Mouse (Mus musculus) intestine, embryonic 15.5 days (tissue): ENCODE results near the gene Clec16a. TPM values are rescaled to one million over a fixed set of nuclear protein-coding genes. Genes with fewer than 3 reads are reported as not detected.

ENCODE experiments used
- ATAC-seq: fragments of 200-750 bp; cut with Nextera tagmentation; 2 replicates; pipeline ENCODE4 v1.8.0; 2017; ENCODE audit warnings: moderate TSS enrichment, moderate library complexity
- H3K27ac ChIP-seq: fragments of 300-500 bp; sonication (generic); 2 replicates; pipeline ENCODE4 v1.5.1; 2015; ENCODE audit warnings: mild to moderate bottlenecking, inconsistent platforms
- H3K27me3 ChIP-seq: fragments of 300-500 bp; sonication (generic); replicated peaks from 2 replicates; pipeline ENCODE4 v1.6.1; 2015; ENCODE audit warnings: inconsistent platforms
- H3K36me3 ChIP-seq: fragments of 300-500 bp; sonication (generic); 2 replicates; pipeline ENCODE4 v1.6.1; 2015; ENCODE audit warnings: inconsistent platforms
- H3K4me1 ChIP-seq: fragments of 300-500 bp; sonication (generic); replicated peaks from 2 replicates; pipeline ENCODE4 v1.6.1; 2015; ENCODE audit warnings: inconsistent platforms
- H3K4me2 ChIP-seq: fragments of 300-500 bp; sonication (generic); replicated peaks from 2 replicates; pipeline ENCODE4 v1.6.1; 2015; ENCODE audit warnings: mild to moderate bottlenecking, inconsistent platforms
- H3K4me3 ChIP-seq: fragments of 300-500 bp; sonication (generic); replicated peaks from 2 replicates; pipeline ENCODE4 v1.5.1; 2015; ENCODE audit warnings: inconsistent platforms
- H3K9ac ChIP-seq: fragments of 300-500 bp; sonication (generic); 2 replicates; pipeline ENCODE4 v1.6.1; 2015; ENCODE audit warnings: inconsistent platforms
- H3K9me3 ChIP-seq: fragments of 300-500 bp; sonication (generic); 2 replicates; pipeline ENCODE4 v1.6.1; 2016; ENCODE audit warnings: inconsistent platforms
- WGBS: fragments of 180-500 bp; shearing (Covaris S2); methylation state at CpG from one replicate; pipeline ENCODE4 v1.1.7; 2015; 5-methylcytosine and 5-hydroxymethylcytosine counted together
- polyA plus RNA-seq: library from polyadenylated mRNA; unstranded; fragments of >200 nt; fragmentation: Nextera tagmentation; extraction: Ambion mirVana; gene quantifications from 2 replicates; pipeline ENCODE4 v1.2.1, GENCODE M21; 2015

The Clec16a gene
- polyA plus RNA-seq, 1 experiment from 2014 or later: 27.2 TPM

GRCm38 (mm10) chr16:10769661-10770060 lies 224.5 kb downstream of the Clec16a start:
- Histone ChIP-seq H3K4me1 (peaks cover 8% of the 10 kb centered on the region; the same call in 1 of the 2 replicates), H3K36me3 (no peaks in the 10 kb centered on the region), H3K27me3 (peaks cover 7% of the 10 kb centered on the region), H3K27ac (no peak overlapping the region), H3K4me2 (no peak overlapping the region), H3K4me3 (no peak overlapping the region), H3K9ac (no peak overlapping the region), H3K9me3 (no peaks in the 10 kb centered on the region)
- 63% methylated on average over 2 of the region's 2 CpGs for WGBS
- ATAC-seq: no peak

GRCm38 (mm10) chr16:10770531-10771325 lies 225.6 kb downstream of the Clec16a start:
- 0 out of 2 replicates have a peak, but pooled peaks have one; percentile 50 for ATAC-seq
- Histone ChIP-seq H3K9me3 (no peaks in the 10 kb centered on the region), H3K4me3 (no peak overlapping the region), H3K27me3 (peaks cover 5% of the 10 kb centered on the region), H3K4me1 (peaks cover 8% of the 10 kb centered on the region; the same call in 1 of the 2 replicates), H3K4me2 (no peak overlapping the region), H3K27ac (no peak overlapping the region), H3K9ac (no peak overlapping the region), H3K36me3 (no peaks in the 10 kb centered on the region)
- WGBS: 43% methylated on average over 4 of the region's 4 CpGs

- H3K4me2 ChIP-seq: no peak overlapping the region
- H3K27ac ChIP-seq: no peak overlapping the region
- no peaks in the 10 kb centered on the region for H3K36me3 ChIP-seq
- peaks cover 8% of the 10 kb centered on the region; the same call in 1 of the 2 replicates for H3K4me1 ChIP-seq
- ATAC-seq: no peak
- H3K27me3 ChIP-seq: peaks cover 3% of the 10 kb centered on the region; the same call in 1 of the 2 replicates
- WGBS: 68% methylated on average over 19 of the region's 19 CpGs
- H3K9ac ChIP-seq: no peak overlapping the region
- no peak overlapping the region for H3K4me3 ChIP-seq
- H3K9me3 ChIP-seq: no peaks in the 10 kb centered on the region
Measured at GRCm38 (mm10) chr16:10771769-10772510, 226.8 kb downstream of the Clec16a start.

- WGBS: 79% methylated on average over 8 of the region's 8 CpGs
- Histone ChIP-seq H3K9ac (no peak overlapping the region), H3K4me3 (no peak overlapping the region), H3K9me3 (no peaks in the 10 kb centered on the region), H3K27ac (no peak overlapping the region), H3K4me1 (peaks cover 7% of the 10 kb centered on the region; the same call in 1 of the 2 replicates), H3K4me2 (no peak overlapping the region), H3K27me3 (peaks cover 3% of the 10 kb centered on the region; the same call in 1 of the 2 replicates), H3K36me3 (no peaks in the 10 kb centered on the region)
- no peak for ATAC-seq
Measured at GRCm38 (mm10) chr16:10773543-10773942, 228.4 kb downstream of the Clec16a start.

- ATAC-seq: no peak
- Histone ChIP-seq H3K27me3 (no peaks in the 10 kb centered on the region), H3K4me1 (0 out of 2 replicates have a peak, but pooled peaks cover under 1% of the 10 kb centered on the region), H3K4me2 (no peak overlapping the region), H3K4me3 (no peak overlapping the region), H3K9me3 (no peaks in the 10 kb centered on the region), H3K27ac (no peak overlapping the region), H3K9ac (no peak overlapping the region), H3K36me3 (no peaks in the 10 kb centered on the region)
- WGBS: 56% methylated on average over 4 of the region's 4 CpGs
Measured at GRCm38 (mm10) chr16:10774726-10775125, 229.6 kb downstream of the Clec16a start.

- Histone ChIP-seq H3K9ac (no peak overlapping the region), H3K9me3 (no peaks in the 10 kb centered on the region), H3K4me2 (no peak overlapping the region), H3K4me1 (peaks cover 9% of the 10 kb centered on the region; the same call in 1 of the 2 replicates), H3K4me3 (no peak overlapping the region), H3K27me3 (no peaks in the 10 kb centered on the region), H3K27ac (no peak overlapping the region), H3K36me3 (no peaks in the 10 kb centered on the region)
- 52% methylated on average over 7 of the region's 7 CpGs for WGBS
- no peak for ATAC-seq
Measured at GRCm38 (mm10) chr16:10776322-10776721, 231.2 kb downstream of the Clec16a start.

- H3K9ac ChIP-seq: no peak overlapping the region
- no peak overlapping the region for H3K27ac ChIP-seq
- H3K4me1 ChIP-seq: peaks cover 20% of the 10 kb centered on the region
- H3K36me3 ChIP-seq: no peaks in the 10 kb centered on the region
- H3K4me2 ChIP-seq: no peak overlapping the region
- H3K4me3 ChIP-seq: no peak overlapping the region
- 65% methylated on average over 5 of the region's 5 CpGs for WGBS
- ATAC-seq: peak; percentile 29; the same call in 1 of the 2 replicates
- H3K9me3 ChIP-seq: no peaks in the 10 kb centered on the region
- H3K27me3 ChIP-seq: no peaks in the 10 kb centered on the region
Measured at GRCm38 (mm10) chr16:10777579-10778160, 232.5 kb downstream of the Clec16a start.

GRCm38 (mm10) chr16:10780631-10781120 lies 235.5 kb downstream of the Clec16a start:
- WGBS: 68% methylated on average over 5 of the region's 5 CpGs
- Histone ChIP-seq H3K4me1 (peaks cover 38% of the 10 kb centered on the region), H3K4me3 (no peak overlapping the region), H3K9me3 (no peaks in the 10 kb centered on the region), H3K27ac (no peak overlapping the region), H3K9ac (no peak overlapping the region), H3K27me3 (no peaks in the 10 kb centered on the region), H3K4me2 (no peak overlapping the region), H3K36me3 (no peaks in the 10 kb centered on the region)
- no peak for ATAC-seq

GRCm38 (mm10) chr16:10781862-10782371 lies 236.8 kb downstream of the Clec16a start:
- H3K4me3 ChIP-seq: no peak overlapping the region
- H3K4me2 ChIP-seq: peak overlapping the region; percentile 91; the same call in 1 of the 2 replicates
- H3K9me3 ChIP-seq: no peaks in the 10 kb centered on the region
- no peak for ATAC-seq
- H3K4me1 ChIP-seq: peaks cover 43% of the 10 kb centered on the region
- H3K27ac ChIP-seq: no peak overlapping the region
- H3K9ac ChIP-seq: no peak overlapping the region
- 60% methylated on average over 9 of the region's 9 CpGs for WGBS
- H3K36me3 ChIP-seq: no peaks in the 10 kb centered on the region
- H3K27me3 ChIP-seq: no peaks in the 10 kb centered on the region

GRCm38 (mm10) chr16:10782377-10783151 lies 237.4 kb downstream of the Clec16a start:
- WGBS: 62% methylated on average over 6 of the region's 6 CpGs
- H3K36me3 ChIP-seq: no peaks in the 10 kb centered on the region
- no peak overlapping the region for H3K27ac ChIP-seq
- H3K27me3 ChIP-seq: no peaks in the 10 kb centered on the region
- no peaks in the 10 kb centered on the region for H3K9me3 ChIP-seq
- H3K4me1 ChIP-seq: peaks cover 43% of the 10 kb centered on the region
- ATAC-seq: no peak
- H3K9ac ChIP-seq: no peak overlapping the region
- H3K4me2 ChIP-seq: peak overlapping the region; percentile 91
- peak overlapping the region; percentile 83; the same call in 1 of the 2 replicates for H3K4me3 ChIP-seq

GRCm38 (mm10) chr16:10783152-10783434 lies 238.0 kb downstream of the Clec16a start:
- Histone ChIP-seq H3K9ac (no peak overlapping the region), H3K4me1 (peaks cover 43% of the 10 kb centered on the region)

More at GRCm38 (mm10) chr16:10783152-10783434, 238.0 kb downstream of the Clec16a start:
- H3K4me2 ChIP-seq: peak overlapping the region; percentile 91
- H3K9me3 ChIP-seq: no peaks in the 10 kb centered on the region
- 20% methylated on average over 1 of the region's 1 CpGs for WGBS
- no peaks in the 10 kb centered on the region for H3K36me3 ChIP-seq
- ATAC-seq: no peak
- no peaks in the 10 kb centered on the region for H3K27me3 ChIP-seq
- no peak overlapping the region for H3K27ac ChIP-seq
- peak overlapping the region; percentile 83 for H3K4me3 ChIP-seq
